Mouse (Mus musculus) kidney, adult 8-10 months (tissue): ENCODE results near the gene Scn3b.

ENCODE experiments used
- DNase-seq, 2 experiments: peaks; one replicate each; pipeline ENCODE4 v3.0.0; 2022

Scn3b gene

DNA sequence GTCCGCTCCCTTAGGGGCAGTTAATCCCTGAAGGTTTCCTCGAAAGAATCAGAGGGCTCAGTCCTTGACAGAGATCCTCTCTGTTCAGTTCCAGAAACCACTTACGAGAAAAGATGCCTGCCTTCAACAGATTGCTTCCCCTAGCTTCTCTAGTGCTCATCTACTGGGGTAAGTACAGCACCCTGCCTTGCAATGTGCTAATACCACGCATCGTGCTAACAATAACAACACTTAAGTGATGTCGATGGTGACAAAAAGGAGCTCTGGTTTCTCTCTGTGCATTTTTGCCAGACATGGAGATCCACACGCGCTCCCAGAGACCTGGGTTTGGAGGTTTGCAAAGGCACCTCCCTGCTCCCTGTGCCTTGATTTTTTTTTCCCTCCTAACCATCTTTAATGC, 863 bp downstream of the Scn3b start:
- no peak for DNase-seq

- no peak for DNase-seq
These were observed 2.1 kb downstream of the Scn3b start for GRCm38 (mm10) chr9:40271075-40271474.

- no peak for DNase-seq
These were observed 3.8 kb downstream of the Scn3b start for GRCm38 (mm10) chr9:40272822-40273221.

DNA sequence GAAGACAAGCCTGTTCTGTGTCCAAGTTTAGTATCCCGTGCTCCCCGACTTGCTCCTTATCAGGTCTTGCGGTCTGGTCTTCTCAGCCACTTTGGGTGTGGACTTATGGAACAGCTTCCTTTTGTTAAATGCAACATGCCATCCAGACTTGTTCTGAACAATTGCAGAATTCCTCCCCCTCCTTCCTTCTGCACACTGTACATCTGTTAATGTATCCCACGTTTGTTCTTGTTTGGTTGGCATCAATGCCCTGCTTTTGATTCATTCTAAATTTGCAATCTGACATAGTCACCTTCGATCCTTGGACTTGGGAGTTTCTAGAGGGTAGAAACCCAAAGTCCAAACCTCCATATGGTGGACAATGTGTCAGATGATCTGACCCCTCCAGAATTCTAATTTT, 6.9 kb downstream of the Scn3b start:
- no peak for DNase-seq

- DNase-seq, result no peak
These were observed 8.7 kb downstream of the Scn3b start for GRCm38 (mm10) chr9:40277671-40278070.

- no peak for DNase-seq
These were observed 10.4 kb downstream of the Scn3b start for GRCm38 (mm10) chr9:40279438-40279837.

DNA sequence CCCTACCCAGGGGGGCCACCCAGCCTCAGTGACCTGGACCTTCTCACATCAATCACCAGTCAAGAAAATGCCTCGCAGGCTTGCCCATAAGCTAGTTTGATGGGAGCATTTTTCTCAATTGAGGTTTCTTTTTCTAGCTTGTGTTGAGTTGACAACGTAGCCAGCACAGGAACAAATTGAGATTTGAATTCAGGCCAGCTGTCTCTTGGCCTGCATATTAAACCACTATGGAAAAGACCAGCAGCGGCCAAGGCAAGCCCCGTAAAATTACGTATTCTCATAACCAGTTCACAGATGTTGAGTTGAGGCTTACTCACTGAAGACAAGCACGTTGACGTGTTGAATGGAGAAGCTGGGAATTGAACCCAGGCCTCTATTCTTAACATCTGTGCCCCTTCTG, 14.0 kb downstream of the Scn3b start:
- no peak for DNase-seq

- DNase-seq, result no peak
These were observed 23.5 kb downstream of the Scn3b start for GRCm38 (mm10) chr9:40292475-40292874.

DNA sequence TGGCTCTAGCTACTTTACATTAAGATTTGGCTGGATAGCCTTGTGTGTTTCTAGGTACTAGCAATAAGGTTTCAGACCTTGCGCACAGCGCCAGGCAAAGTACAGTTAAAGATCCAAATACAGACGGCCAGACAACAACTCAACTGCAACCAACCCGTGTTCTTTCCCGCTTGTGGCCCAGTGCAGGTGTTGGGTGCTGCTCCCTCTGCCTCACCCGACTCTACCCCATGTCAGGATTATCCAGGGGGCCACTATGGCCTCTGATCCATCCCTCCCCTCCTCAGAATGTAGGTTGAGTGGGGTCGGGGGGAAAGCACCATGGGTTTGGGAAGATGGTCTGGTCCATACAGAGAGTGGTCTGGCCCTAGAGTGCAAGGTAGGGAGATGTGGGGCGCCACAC, 24.3 kb downstream of the Scn3b start:
- DNase-seq, result no peak

GRCm38 (mm10) chr9:40293740-40294139, 24.7 kb downstream of the Scn3b start:
- no peak for DNase-seq

DNA sequence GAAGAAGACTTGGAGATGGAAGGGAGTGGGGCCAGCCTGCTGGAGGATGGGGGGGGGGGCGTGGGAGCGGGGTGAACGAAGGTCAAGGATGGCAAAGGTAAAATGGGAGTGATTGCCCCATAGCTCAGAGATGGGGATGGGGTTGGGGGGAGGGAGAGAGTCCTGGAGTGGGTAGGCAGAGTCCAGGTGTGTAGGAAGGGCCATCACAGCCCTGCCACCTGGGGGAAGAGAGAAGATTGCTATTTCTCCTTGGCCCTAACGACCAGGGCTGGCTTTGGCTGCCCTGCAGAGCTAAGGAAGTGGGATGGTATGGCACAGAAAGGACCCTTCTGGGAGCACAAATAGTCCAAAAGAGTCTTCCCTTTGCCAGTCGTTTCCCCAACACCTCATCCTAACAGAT, 25.2 kb downstream of the Scn3b start:
- DNase-seq, result no peak

GRCm38 (mm10) chr9:40294866-40295265, 25.8 kb downstream of the Scn3b start:
- no peak for DNase-seq

- DNase-seq, result no peak
These were observed 27.2 kb downstream of the Scn3b start for GRCm38 (mm10) chr9:40296251-40296650.

- DNase-seq, result no peak
These were observed 29.0 kb downstream of the Scn3b start for GRCm38 (mm10) chr9:40297969-40298368.

DNA sequence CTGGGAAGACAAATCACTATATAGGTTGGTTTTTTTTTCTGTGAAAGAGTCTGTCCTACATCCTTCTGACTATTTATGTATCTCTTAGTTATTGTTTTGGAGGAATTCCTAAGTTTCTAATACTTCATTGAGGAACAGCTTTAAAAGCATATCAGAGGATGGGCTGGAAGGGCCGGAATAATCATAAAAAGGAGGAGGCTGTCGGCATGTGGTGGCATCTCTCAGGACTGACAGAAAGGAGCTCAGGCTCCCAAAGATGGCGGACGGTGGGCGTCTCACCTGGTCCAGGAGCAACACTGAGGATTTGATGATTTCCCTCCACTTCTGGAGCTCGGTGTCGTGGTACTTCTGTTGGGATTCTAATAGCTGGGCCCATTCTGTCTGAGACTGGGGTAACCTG, 30.3 kb downstream of the Scn3b start:
- DNase-seq, result no peak

GRCm38 (mm10) chr9:40300018-40300989, 31.3 kb downstream of the Scn3b start:
- DNase-seq, result no peak

DNA sequence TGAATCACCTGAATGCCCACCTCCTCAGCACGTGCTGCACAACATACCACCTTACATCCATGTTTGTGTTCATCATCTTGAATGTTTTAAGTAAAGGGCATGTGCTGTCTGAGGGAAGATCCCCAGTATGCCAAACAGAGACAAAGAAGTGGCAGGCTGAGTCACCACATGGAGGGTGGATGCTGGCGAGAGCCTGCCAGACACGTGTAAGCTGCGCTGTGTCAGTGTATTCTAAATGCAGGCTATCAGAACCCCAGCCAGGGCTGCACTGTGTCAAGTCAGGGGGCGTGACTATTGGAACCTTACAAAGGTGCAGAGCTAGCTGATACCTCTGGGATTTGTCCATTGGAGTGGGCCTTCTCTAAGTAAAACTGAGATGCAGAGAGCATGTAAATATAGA, 32.5 kb downstream of the Scn3b start:
- DNase-seq, result no peak

GRCm38 (mm10) chr9:40302375-40302774, 33.4 kb downstream of the Scn3b start:
- no peak for DNase-seq

DNA sequence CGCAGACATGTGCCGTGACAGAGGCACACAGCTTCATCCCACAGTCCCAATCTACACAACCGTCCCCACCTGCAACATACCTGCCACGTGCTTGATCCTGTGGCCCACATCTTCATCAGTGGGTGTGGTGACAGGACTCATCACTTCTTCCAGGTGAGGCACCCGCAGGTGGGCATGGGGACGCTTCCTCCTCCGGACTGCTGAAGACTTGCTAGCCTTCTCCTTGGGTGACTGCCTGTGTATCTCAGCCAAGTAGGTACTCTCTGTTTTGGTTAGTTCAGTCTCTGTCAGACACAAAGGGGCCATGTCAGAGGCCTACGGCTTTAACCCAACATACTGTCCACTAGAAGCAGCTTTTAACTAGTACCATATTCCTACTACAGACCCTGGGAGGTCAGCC, 35.2 kb downstream of the Scn3b start:
- DNase-seq, result no peak

DNA sequence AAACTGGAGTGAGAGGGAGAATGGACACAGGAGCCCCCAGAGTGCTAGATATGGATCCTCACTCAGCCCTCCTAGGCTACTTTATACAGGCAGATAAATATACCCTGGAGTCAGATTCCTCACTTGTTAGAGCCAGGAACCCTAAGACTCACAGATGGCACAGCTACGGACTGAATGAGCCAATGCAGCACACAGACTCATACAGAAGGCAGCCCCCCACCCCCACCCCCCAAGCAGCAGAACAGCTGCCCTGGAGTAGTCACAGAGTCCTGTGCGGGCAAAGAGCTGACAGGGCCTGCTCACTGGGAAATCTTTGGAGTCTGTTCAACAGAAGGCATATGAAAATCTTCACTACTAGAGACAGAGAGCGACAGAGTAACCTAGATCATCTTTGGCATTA, 38.3 kb downstream of the Scn3b start:
- no peak for DNase-seq

- no peak for DNase-seq
These were observed 40.9 kb downstream of the Scn3b start for GRCm38 (mm10) chr9:40309876-40310275.

- no peak for DNase-seq
These were observed 42.8 kb downstream of the Scn3b start for GRCm38 (mm10) chr9:40311813-40312212.

GRCm38 (mm10) chr9:40316865-40317660, 48.0 kb downstream of the Scn3b start:
- no peak for DNase-seq

DNA sequence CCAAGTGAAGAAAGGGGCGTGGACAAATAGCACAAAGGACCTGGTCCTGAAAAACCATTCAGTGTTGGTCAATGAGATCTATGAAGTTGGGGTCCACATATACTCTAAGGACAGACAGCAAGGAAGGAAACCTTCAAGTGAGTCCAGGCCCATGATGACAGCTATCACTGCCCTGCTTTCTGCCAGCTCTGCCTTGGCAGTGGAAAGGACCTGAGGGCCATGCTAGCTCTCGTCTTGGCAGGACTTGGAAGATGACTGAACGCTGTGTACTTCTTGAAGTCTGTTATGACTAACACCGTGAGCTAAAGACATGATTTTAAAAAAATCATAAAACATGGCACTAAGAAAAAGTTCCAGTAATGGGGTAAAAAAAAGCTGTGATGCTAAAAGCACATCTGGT, 48.7 kb downstream of the Scn3b start:
- no peak for DNase-seq
